Mouse (Mus musculus) urinary bladder, adult 18-20 months (tissue): ENCODE measurements around the gene Fry.
"Not testable (repeated sequence)": the region's sequence is repeated elsewhere in the genome, so short reads cannot be mapped to it uniquely, and the experiment has no call there.

Experiments used
- DNase-seq, 2 experiments: peaks; one replicate each; pipeline ENCODE4 v3.0.0; 2022; ENCODE audit warnings: low spot score in 2 of 2, mixed read lengths in 2 of 2

The Fry gene

GRCm38 (mm10) chr5:150451281-150452003 lies 333.0 kb downstream of the Fry start:
- DNase-seq: no peak

GRCm38 (mm10) chr5:150452004-150452626 lies 333.7 kb downstream of the Fry start:
- no peak for DNase-seq

- DNase-seq: no peak
These were observed 334.2 kb downstream of the Fry start for GRCm38 (mm10) chr5:150452671-150453070.

- DNase-seq: no peak
These were observed 335.0 kb downstream of the Fry start for GRCm38 (mm10) chr5:150453490-150453889.

GRCm38 (mm10) chr5:150457165-150457903 lies 338.9 kb downstream of the Fry start:
- DNase-seq: no peak

- DNase-seq: no peak
These were observed 339.7 kb downstream of the Fry start for GRCm38 (mm10) chr5:150457904-150458739.

GRCm38 (mm10) chr5:150459801-150460200 lies 341.4 kb downstream of the Fry start:
- no peak for DNase-seq

- DNase-seq: no peak
These were observed 346.3 kb downstream of the Fry start for GRCm38 (mm10) chr5:150464721-150465120.

GRCm38 (mm10) chr5:150465218-150465617 lies 346.8 kb downstream of the Fry start:
- DNase-seq: no peak

- peak in 1 of 2 experiments; percentile 86 for DNase-seq
These were observed 347.7 kb downstream of the Fry start for GRCm38 (mm10) chr5:150466132-150466531.

GRCm38 (mm10) chr5:150468431-150468830 lies 350.0 kb downstream of the Fry start:
- DNase-seq: no peak

GRCm38 (mm10) chr5:150477364-150477763 lies 358.9 kb downstream of the Fry start:
- DNase-seq: no peak

GRCm38 (mm10) chr5:150478612-150479011 lies 360.2 kb downstream of the Fry start:
- no peak for DNase-seq

GRCm38 (mm10) chr5:150485198-150485597 lies 366.8 kb downstream of the Fry start:
- peak in 1 of 2 experiments; percentile 20 for DNase-seq

- no peak for DNase-seq
These were observed 371.8 kb downstream of the Fry start for GRCm38 (mm10) chr5:150490285-150490684.

- DNase-seq: no peak
These were observed 372.4 kb downstream of the Fry start for GRCm38 (mm10) chr5:150490821-150491220.

- not testable (repeated sequence) for DNase-seq
These were observed 373.2 kb downstream of the Fry start for GRCm38 (mm10) chr5:150491573-150492173.

GRCm38 (mm10) chr5:150495792-150496191 lies 377.3 kb downstream of the Fry start:
- DNase-seq: no peak

GRCm38 (mm10) chr5:150510451-150511225 lies 392.2 kb downstream of the Fry start:
- no peak for DNase-seq

- no peak for DNase-seq
These were observed 394.8 kb downstream of the Fry start for GRCm38 (mm10) chr5:150513264-150513663.

GRCm38 (mm10) chr5:150514027-150514426 lies 395.6 kb downstream of the Fry start:
- DNase-seq: no peak
